Mouse (Mus musculus): ENCODE measurements around the gene Stab2. TPM values are rescaled to one million over a fixed set of nuclear protein-coding genes. Genes with fewer than 3 reads are reported as not detected.

Stab2 gene
- polyA plus RNA-seq, 1 experiment from 2014 or later: 0.89 TPM

DNA sequence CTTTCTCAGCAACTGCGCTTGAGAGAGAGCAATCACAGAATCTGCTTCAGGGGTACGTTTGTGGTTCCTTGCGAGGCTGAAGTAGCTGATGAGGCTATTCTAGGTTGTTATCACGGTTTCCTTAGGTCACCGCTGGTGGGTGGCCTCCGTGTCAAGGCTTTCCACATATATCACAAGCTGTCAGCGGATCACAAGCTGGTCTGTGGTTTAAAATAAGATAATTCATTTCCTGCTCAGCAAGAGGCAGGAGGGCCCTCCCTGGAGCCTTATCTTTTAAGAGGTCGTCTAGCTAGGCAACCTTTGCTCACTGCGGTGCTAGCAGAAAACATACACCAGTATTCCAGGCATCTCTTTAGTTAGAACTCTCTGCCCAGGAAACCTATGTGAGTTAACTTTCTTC, 17.2 kb downstream of the Stab2 start:
- WGBS: 2% methylated on average over 9 of the region's 9 CpGs
- no peak for ATAC-seq (ENCODE audit: insufficient number of reproducible peaks, insufficient read depth, low FRiP score, low read depth)
- Histone ChIP-seq H3K9me3 (ENCODE audit: control insufficient read depth, low read length) (no peaks in the 10 kb centered on the region), H3K27me3 (ENCODE audit: control insufficient read depth, insufficient read depth, low read length) (peaks cover 13% of the 10 kb centered on the region), H3K4me1 (ENCODE audit: control insufficient read depth in 2 of 2, insufficient read depth in 2 of 2, low read length in 2 of 2) (peaks cover 8 to 15% of the 10 kb centered on the region in 2 experiments), H3K36me3 (ENCODE audit: control insufficient read depth, insufficient read depth, low read length) (no peaks in the 10 kb centered on the region), H3K4me3 (ENCODE audit: control insufficient read depth in 1 of 2, insufficient read depth in 1 of 2, low read depth in 1 of 2, low read length in 2 of 2) (no peak overlapping the region), H3K27ac (replicated peaks in 1 of 2; ENCODE audit: control insufficient read depth in 1 of 2, insufficient read depth in 1 of 2, low read depth in 2 of 2, low read length in 2 of 2) (no peak overlapping the region), H3K9ac (ENCODE audit: low read length) (no peak overlapping the region), H3K4me2 (ENCODE audit: low read length) (peak overlapping the region; percentile 26; the same call in 1 of the 2 replicates)

DNA sequence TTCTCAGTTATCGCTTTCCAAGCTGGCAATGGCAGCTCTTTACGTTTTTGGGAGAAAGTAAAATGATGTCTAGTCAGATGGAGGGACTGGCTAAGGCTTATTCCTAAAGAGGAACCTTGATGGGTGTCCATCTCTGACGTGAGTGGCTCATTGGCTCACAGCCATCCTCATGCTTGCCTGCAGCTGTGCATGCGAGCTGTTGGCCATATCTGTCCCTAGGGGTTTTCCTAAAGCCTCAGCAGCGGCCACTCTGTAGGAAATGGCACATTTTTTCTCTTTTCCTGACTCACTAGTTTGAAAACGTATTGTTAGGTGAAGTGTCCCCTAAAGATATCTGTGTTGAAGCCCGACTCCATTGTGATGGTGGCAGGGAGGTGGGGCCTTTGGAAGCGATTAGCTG, 18.0 kb downstream of the Stab2 start:
- H3K27ac ChIP-seq (replicated peaks in 1 of 2; ENCODE audit: control insufficient read depth in 1 of 2, insufficient read depth in 1 of 2, low read depth in 2 of 2, low read length in 2 of 2): no peak overlapping the region
- H3K9ac ChIP-seq (ENCODE audit: low read length): no peak overlapping the region
- no peak overlapping the region for H3K4me2 ChIP-seq (ENCODE audit: low read length)
- H3K4me1 ChIP-seq (ENCODE audit: control insufficient read depth in 2 of 2, insufficient read depth in 2 of 2, low read length in 2 of 2): peaks cover 8 to 15% of the 10 kb centered on the region in 2 experiments
- H3K9me3 ChIP-seq (ENCODE audit: control insufficient read depth, low read length): no peaks in the 10 kb centered on the region
- H3K4me3 ChIP-seq (ENCODE audit: control insufficient read depth in 1 of 2, insufficient read depth in 1 of 2, low read depth in 1 of 2, low read length in 2 of 2): no peak overlapping the region
- 46% methylated on average over 8 of the region's 8 CpGs for WGBS
- peaks cover 13% of the 10 kb centered on the region for H3K27me3 ChIP-seq (ENCODE audit: control insufficient read depth, insufficient read depth, low read length)
- no peaks in the 10 kb centered on the region for H3K36me3 ChIP-seq (ENCODE audit: control insufficient read depth, insufficient read depth, low read length)
- no peak for ATAC-seq (ENCODE audit: insufficient number of reproducible peaks, insufficient read depth, low FRiP score, low read depth)

DNA sequence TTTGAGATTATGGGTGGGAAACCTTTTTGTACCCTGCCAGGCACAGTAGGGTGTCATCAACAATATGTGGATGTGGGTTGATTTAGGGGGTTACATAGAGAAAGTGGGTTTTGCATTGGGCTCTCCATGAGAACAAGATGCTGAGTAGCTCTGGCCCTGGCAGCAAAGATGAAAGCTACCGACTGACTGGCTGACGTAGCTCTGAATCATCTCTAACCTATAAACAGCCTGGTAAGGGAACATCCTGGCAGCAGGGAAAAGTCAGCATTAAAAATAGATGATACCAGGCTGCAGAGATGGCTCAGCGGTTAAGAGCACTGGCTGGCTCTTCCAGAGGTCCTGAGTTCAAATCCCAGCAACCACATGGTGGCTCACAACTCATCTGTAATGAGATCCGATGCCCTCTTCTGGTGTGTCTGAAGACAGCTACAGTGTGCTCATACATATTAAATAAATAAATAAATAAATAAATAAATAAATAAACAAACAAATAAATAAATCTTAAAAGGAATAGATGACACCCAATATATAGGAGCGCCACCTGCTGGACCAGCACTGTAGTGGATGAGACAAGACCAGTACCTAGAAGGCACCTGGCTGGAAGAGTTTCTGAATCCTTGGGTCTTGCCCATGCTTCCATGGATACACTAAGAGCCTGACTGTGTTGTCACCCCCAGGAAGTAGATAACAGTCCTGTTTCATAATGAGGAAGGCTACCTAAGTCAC, 31.7 kb downstream of the Stab2 start:
- H3K27me3 ChIP-seq (ENCODE audit: control insufficient read depth, insufficient read depth, low read length): peaks cover 17% of the 10 kb centered on the region
- H3K4me3 ChIP-seq (ENCODE audit: control insufficient read depth in 1 of 2, insufficient read depth in 1 of 2, low read depth in 1 of 2, low read length in 2 of 2): no peak overlapping the region
- WGBS: 82% methylated on average over 5 of the region's 5 CpGs
- H3K4me2 ChIP-seq (ENCODE audit: low read length): no peak overlapping the region
- H3K27ac ChIP-seq (replicated peaks in 1 of 2; ENCODE audit: control insufficient read depth in 1 of 2, insufficient read depth in 1 of 2, low read depth in 2 of 2, low read length in 2 of 2): no peak overlapping the region
- H3K36me3 ChIP-seq (ENCODE audit: control insufficient read depth, insufficient read depth, low read length): no peaks in the 10 kb centered on the region
- ATAC-seq (ENCODE audit: insufficient number of reproducible peaks, insufficient read depth, low FRiP score, low read depth): no peak
- H3K9ac ChIP-seq (ENCODE audit: low read length): no peak overlapping the region
- H3K4me1 ChIP-seq (ENCODE audit: control insufficient read depth in 2 of 2, insufficient read depth in 2 of 2, low read length in 2 of 2): peaks cover 2 to 15% of the 10 kb centered on the region in 2 experiments; a peak in 2 of 4 replicates
- peaks cover 9% of the 10 kb centered on the region; the same call in 1 of the 2 replicates for H3K9me3 ChIP-seq (ENCODE audit: control insufficient read depth, low read length)

DNA sequence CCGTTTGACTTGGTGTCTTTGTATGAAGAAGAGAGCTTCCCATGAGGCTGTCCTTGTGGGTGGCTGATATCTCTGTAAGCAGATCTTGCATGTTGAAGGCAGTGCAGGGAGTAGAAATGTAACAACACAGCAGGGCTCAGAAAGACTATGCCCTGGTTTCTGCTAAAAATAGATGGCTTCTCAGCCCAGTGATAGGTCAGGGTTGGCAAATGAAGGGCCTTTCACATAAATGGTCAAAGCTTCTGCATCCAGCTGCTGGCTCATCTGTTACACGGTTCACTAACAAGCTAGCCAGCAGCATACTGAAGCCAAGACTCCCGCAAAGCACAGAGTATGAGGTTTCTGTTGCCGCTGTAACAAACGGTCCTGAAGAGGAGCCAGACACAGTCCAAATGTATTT, 34.5 kb downstream of the Stab2 start:
- no peak overlapping the region for H3K9ac ChIP-seq (ENCODE audit: low read length)
- no peaks in the 10 kb centered on the region for H3K36me3 ChIP-seq (ENCODE audit: control insufficient read depth, insufficient read depth, low read length)
- no peak for ATAC-seq (ENCODE audit: insufficient number of reproducible peaks, insufficient read depth, low FRiP score, low read depth)
- H3K4me2 ChIP-seq (ENCODE audit: low read length): no peak overlapping the region
- no peaks in the 10 kb centered on the region for H3K9me3 ChIP-seq (ENCODE audit: control insufficient read depth, low read length)
- H3K4me3 ChIP-seq (ENCODE audit: control insufficient read depth in 1 of 2, insufficient read depth in 1 of 2, low read depth in 1 of 2, low read length in 2 of 2): no peak overlapping the region
- peaks cover 34% of the 10 kb centered on the region for H3K27me3 ChIP-seq (ENCODE audit: control insufficient read depth, insufficient read depth, low read length)
- 0 out of 4 replicates have a peak overlapping the region, but pooled peaks of 1 of the 2 experiments have one; percentile 19 for H3K27ac ChIP-seq (replicated peaks in 1 of 2; ENCODE audit: control insufficient read depth in 1 of 2, insufficient read depth in 1 of 2, low read depth in 2 of 2, low read length in 2 of 2)
- H3K4me1 ChIP-seq (ENCODE audit: control insufficient read depth in 2 of 2, insufficient read depth in 2 of 2, low read length in 2 of 2): peaks cover 2 to 15% of the 10 kb centered on the region in 2 experiments; a peak in 2 of 4 replicates
- WGBS: 67% methylated on average over 5 of the region's 5 CpGs

DNA sequence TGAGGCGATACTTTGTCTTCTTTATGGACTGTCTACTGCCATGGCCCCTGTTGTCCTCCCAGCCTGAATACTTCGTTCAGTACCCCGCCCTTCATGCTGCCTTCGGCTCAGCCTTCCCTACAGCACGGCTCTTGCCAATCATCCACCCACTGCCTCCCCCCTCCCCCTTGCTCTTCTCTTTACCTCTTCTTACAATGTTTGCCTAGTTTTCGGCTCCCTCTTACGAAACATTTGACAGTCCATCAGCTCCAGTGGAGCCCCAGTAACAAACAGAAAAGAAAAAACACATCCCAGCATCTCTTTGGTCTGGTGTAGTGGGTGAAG, 35.4 kb downstream of the Stab2 start:
- Histone ChIP-seq H3K4me1 (ENCODE audit: control insufficient read depth in 2 of 2, insufficient read depth in 2 of 2, low read length in 2 of 2) (peaks cover 2 to 15% of the 10 kb centered on the region in 2 experiments; a peak in 2 of 4 replicates), H3K27me3 (ENCODE audit: control insufficient read depth, insufficient read depth, low read length) (peaks cover 34% of the 10 kb centered on the region), H3K4me2 (ENCODE audit: low read length) (peak overlapping the region; percentile 55), H3K9me3 (ENCODE audit: control insufficient read depth, low read length) (no peaks in the 10 kb centered on the region), H3K9ac (ENCODE audit: low read length) (no peak overlapping the region), H3K36me3 (ENCODE audit: control insufficient read depth, insufficient read depth, low read length) (no peaks in the 10 kb centered on the region), H3K27ac (replicated peaks in 1 of 2; ENCODE audit: control insufficient read depth in 1 of 2, insufficient read depth in 1 of 2, low read depth in 2 of 2, low read length in 2 of 2) (no peak overlapping the region), H3K4me3 (ENCODE audit: control insufficient read depth in 1 of 2, insufficient read depth in 1 of 2, low read depth in 1 of 2, low read length in 2 of 2) (0 out of 4 replicates have a peak overlapping the region, but pooled peaks have one; percentile 18 to 23)
- no peak for ATAC-seq (ENCODE audit: insufficient number of reproducible peaks, insufficient read depth, low FRiP score, low read depth)
- WGBS: 38% methylated on average over 7 of the region's 7 CpGs

DNA sequence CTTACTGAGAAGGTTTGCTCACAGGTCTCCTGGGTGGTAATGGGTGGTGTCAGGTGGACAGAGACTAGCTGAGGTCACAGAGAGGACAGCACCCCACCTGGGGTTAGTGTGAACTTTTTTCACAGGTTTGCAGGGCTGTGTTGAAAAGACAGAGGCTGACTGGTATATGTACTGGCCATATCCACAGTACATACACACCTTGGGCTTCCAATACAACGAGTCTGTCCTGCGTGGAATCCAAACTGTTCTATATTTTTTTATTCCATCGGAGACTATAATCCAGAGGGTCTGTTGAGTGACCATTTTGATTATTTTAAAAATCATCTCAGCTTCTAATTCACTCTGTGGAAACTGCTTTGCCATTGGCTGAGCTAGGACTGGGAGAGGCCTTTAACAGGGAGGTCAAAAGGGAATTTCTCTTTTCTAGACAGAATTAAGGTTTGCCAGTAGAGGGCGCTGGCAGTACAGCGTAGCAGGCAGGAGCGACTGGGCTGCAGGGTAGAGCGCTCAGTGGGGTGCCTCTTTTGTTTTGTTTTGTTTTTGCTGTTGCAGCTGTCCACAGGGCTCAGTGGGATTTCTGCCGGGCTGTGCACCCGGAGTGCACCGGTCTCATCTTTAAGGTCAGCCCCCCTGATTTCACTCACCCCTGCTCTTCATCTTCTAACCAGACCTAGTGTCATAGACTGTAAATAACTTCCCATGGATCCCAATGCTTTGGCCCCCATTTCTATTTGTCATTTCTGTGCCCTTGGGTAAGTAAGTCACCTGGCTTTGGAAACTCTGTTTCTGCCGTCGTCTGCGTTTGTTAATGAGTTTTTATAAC, 35.9 kb downstream of the Stab2 start:
- Histone ChIP-seq H3K4me1 (ENCODE audit: control insufficient read depth in 2 of 2, insufficient read depth in 2 of 2, low read length in 2 of 2) (peaks cover 2 to 15% of the 10 kb centered on the region in 2 experiments; a peak in 2 of 4 replicates), H3K36me3 (ENCODE audit: control insufficient read depth, insufficient read depth, low read length) (no peaks in the 10 kb centered on the region), H3K9ac (ENCODE audit: low read length) (peak overlapping the region; percentile 14; the same call in 1 of the 2 replicates), H3K9me3 (ENCODE audit: control insufficient read depth, low read length) (no peaks in the 10 kb centered on the region), H3K27me3 (ENCODE audit: control insufficient read depth, insufficient read depth, low read length) (peaks cover 34% of the 10 kb centered on the region), H3K4me2 (ENCODE audit: low read length) (peak overlapping the region; percentile 55), H3K27ac (replicated peaks in 1 of 2; ENCODE audit: control insufficient read depth in 1 of 2, insufficient read depth in 1 of 2, low read depth in 2 of 2, low read length in 2 of 2) (no peak overlapping the region), H3K4me3 (ENCODE audit: control insufficient read depth in 1 of 2, insufficient read depth in 1 of 2, low read depth in 1 of 2, low read length in 2 of 2) (peak overlapping the region; percentile 18 to 23; a peak in 3 of 4 replicates)
- ATAC-seq (ENCODE audit: insufficient number of reproducible peaks, insufficient read depth, low FRiP score, low read depth): no peak
- WGBS: 26% methylated on average over 13 of the region's 13 CpGs

DNA sequence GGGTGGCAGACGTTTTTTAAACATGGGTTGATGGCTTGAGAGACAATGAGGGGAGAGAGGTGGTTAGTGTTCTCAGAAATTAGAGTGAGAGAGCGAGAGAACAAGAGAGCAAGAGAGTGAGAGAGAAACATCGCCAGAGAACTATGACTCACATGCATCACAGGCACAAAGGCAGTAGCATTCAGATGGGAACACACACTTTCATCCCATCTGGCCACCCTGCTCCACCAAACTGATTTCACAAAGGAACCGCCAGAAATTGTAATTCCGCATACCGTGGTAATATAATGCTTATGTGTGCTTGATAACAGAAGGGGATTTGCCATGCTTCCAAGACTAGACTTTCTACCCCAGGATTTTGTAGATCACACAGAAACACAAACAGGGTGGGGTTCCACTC, 38.5 kb downstream of the Stab2 start:
- H3K4me3 ChIP-seq (ENCODE audit: control insufficient read depth in 1 of 2, insufficient read depth in 1 of 2, low read depth in 1 of 2, low read length in 2 of 2): no peak overlapping the region

More for the DNA sequence above, 38.5 kb downstream of the Stab2 start:
- 69% methylated on average over 6 of the region's 6 CpGs for WGBS
- Histone ChIP-seq H3K9me3 (ENCODE audit: control insufficient read depth, low read length) (0 out of 2 replicates have a peak, but pooled peaks cover 5% of the 10 kb centered on the region), H3K4me1 (ENCODE audit: control insufficient read depth in 2 of 2, insufficient read depth in 2 of 2, low read length in 2 of 2) (peaks cover 2 to 15% of the 10 kb centered on the region in 2 experiments; a peak in 2 of 4 replicates), H3K4me2 (ENCODE audit: low read length) (no peak overlapping the region), H3K36me3 (ENCODE audit: control insufficient read depth, insufficient read depth, low read length) (no peaks in the 10 kb centered on the region), H3K27me3 (ENCODE audit: control insufficient read depth, insufficient read depth, low read length) (peaks cover 52% of the 10 kb centered on the region), H3K27ac (replicated peaks in 1 of 2; ENCODE audit: control insufficient read depth in 1 of 2, insufficient read depth in 1 of 2, low read depth in 2 of 2, low read length in 2 of 2) (no peak overlapping the region), H3K9ac (ENCODE audit: low read length) (no peak overlapping the region)
- ATAC-seq (ENCODE audit: insufficient number of reproducible peaks, insufficient read depth, low FRiP score, low read depth): no peak
